Mouse (Mus musculus) duodenum, adult 2 months (tissue): ENCODE results near the gene Ntsr2. TPM values are rescaled to one million over a fixed set of nuclear protein-coding genes. Genes with fewer than 3 reads are reported as not detected.

Experiments used
- polyA plus RNA-seq: library from polyadenylated mRNA; depleted of rRNA; stranded (reverse); fragments of >200 nt; gene quantifications from 2 replicates; pipeline ENCODE4 v1.2.3, GENCODE M21; 2012; ENCODE audit warnings: low replicate concordance; rRNA removed

Ntsr2 gene
- 0.46 and 3.9 TPM in 2 replicates for polyA plus RNA-seq

DNA sequence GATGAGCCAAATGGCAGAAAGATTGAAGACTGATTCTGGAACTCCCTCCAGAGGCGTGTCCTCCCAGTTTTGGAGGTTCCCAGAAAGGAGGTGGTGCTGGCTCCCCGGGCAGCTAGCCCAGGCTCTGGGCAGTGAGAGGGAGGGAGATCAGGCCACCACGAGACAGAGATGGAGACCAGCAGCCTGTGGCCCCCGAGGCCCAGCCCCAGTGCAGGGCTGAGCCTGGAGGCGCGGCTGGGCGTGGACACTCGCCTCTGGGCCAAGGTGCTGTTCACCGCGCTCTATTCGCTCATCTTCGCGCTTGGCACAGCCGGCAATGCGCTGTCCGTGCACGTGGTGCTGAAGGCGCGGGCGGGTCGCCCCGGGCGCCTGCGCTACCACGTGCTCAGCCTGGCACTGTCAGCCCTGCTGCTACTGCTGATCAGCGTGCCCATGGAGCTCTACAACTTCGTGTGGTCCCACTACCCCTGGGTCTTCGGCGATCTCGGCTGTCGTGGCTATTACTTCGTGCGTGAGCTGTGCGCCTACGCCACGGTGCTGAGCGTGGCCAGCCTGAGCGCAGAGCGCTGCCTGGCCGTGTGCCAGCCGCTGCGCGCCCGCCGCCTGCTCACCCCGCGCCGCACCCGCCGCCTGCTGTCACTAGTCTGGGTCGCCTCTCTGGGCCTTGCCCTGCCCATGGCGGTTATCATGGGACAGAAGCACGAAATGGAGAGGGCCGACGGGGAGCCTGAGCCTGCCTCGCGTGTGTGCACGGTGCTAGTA lies at the start of gene Ntsr2:
Gene Ntsr2 (plus strand): TSS at position 51 of the 762 bp plus-strand sequence.

DNA sequence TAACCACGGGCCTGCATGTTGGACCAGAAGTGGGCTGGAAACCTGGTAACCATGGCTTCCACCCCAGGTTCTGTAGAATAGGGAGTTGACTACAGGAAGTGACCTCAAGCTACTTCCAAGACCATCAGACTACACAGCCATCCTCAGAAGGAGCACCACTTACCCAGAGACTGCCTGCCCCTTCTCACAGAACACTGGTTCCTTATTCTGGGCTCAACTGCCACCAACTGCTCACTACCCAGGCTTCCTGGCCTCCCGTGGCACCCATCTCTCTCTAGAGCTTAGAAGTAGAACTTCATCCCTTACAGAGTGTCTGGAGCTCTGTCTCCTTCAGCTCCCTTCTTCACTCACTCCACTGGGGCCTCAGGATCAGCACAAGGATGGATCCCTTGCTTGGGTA lies 42.2 kb upstream of the Ntsr2 start, which contains the start of gene Lpin1:
Gene Lpin1 (minus strand): TSS at position 31 of the 400 bp plus-strand sequence.

Other genes with a start within 250 kb of the Ntsr2 start
- 2.6 and 3.6 TPM in 2 replicates for gene Lpin1, start 42.4 kb upstream of the Ntsr2 start, polyA plus RNA-seq
- gene Greb1, start 147.5 kb downstream of the Ntsr2 start, polyA plus RNA-seq = 2.1 and 3.0 TPM in 2 replicates
- gene E2f6, start 157.6 kb downstream of the Ntsr2 start, polyA plus RNA-seq = 5.4 and 7.0 TPM in 2 replicates
- 1.2 and 1.4 TPM in 2 replicates for gene Rock2, start 241.5 kb downstream of the Ntsr2 start, polyA plus RNA-seq